Mouse (Mus musculus): ENCODE data around the gene Topbp1. TPM values are rescaled to one million over a fixed set of nuclear protein-coding genes. Genes with fewer than 3 reads are reported as not detected.

The Topbp1 gene
- 10 to 100 TPM; 19.1 to 28.8 (median 21.4) TPM for total RNA-seq (2022)

DNA sequence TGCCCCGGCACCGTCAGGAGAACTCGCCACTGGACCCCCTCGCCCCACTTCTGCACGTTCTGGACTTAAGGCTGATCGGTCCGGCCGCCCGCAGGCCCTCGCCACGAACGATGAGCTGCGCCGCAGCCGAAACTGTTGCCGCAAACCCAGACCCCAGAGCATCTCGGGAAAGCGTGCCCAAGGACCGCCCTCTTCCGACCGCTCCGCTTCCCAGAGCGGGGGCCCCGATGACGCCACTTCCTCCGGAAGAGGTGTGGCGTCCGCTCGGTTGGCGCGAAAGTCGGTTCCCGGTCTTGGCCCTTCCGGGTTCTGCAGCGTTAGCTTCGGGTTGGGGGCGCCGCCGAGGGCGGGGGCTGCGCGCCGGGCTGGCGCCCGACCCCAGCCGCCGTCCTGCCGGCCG, at the start of gene Topbp1, which contains the start of gene 1300017J02Rik:
Gene Topbp1 (plus strand): TSS at position 289 of the 400 bp plus-strand sequence.
Gene 1300017J02Rik (minus strand): TSS at position 156 of the 400 bp plus-strand sequence.
- peak; percentile 84 to 85 for DNase-seq (ENCODE audit: low spot score in 2 of 2)

DNA sequence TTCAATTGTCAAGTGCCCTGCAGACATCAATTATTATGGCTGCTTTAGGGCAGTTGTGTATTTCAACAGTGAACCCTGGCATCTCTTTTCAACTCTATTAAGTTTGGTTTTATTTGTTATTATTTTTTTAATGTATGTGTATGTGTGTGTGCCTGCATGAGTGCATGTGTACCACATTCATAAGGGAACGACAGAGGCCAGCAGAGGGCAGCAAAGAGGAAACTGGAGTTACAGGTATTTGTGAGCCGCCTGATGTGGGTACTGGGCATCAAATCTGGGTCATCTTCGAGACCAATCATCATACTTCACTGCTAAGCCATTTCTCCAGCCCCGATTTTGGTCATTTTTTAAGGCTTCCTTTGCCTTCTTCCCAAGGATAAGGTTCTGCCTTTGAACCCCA, 39.2 kb upstream of the Topbp1 start:
- no peak for DNase-seq (ENCODE audit: low spot score in 2 of 2)

DNA sequence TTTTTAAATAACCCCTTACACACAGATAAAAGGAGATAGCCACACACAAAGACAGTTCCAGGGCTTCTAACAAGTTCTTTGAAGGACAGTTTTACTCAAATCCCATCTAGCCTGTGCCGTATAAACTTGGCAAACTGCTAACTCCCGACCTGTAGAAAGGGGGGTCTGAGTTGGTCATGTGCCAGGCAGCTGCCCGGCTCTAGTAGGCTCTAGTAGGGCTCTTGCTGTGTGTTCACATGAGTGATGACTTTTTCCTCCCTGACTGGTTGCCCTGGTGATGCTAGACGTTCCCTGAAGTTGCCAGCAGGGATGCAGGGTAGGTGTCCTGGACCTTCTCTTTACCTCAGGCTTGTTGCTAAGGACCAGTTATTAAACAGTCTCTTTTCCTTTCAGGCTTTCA, 33.9 kb upstream of the Topbp1 start:
- DNase-seq (ENCODE audit: low spot score in 2 of 2) = no peak

DNA sequence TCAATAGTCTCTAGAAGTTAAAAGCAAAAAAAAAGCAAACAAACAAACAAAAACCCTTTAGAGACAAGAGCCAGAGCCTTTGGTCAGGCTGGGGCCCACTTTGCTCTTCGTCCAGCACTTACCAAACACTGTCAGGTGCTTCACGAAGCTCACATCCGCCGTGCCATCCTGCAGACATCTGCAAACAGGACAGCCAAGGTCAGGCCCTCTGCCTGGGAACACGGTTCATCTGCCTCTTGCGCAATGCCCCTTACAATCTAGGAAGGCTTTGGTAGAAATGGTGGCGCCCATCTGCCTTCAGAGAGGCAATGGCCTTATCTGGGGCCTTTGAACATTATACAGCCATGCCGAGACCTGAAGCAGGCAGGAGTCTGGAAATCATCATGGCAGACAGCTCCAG, 30.2 kb upstream of the Topbp1 start:
- no peak for DNase-seq (ENCODE audit: low spot score in 2 of 2)

DNA sequence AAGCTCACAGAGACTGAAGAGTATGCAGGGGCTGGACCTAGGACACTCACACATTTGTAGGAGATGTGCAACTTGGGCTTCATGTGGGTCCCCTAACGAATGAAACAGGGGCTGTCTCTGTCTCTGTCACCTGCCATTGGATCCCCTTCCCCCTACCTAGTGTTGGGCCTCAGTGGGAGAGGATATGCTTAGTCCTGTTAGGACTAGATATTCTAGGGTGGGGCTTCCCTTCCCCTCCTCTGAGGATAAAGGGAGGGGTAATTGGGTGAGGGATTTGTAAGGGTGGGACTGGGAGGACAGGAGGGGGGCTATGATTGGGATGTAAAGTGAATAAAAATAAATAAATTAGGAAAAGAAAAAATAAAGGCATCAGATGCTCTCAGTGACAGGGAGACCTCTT, 29.3 kb upstream of the Topbp1 start:
- no peak for DNase-seq (ENCODE audit: low spot score in 2 of 2)

DNA sequence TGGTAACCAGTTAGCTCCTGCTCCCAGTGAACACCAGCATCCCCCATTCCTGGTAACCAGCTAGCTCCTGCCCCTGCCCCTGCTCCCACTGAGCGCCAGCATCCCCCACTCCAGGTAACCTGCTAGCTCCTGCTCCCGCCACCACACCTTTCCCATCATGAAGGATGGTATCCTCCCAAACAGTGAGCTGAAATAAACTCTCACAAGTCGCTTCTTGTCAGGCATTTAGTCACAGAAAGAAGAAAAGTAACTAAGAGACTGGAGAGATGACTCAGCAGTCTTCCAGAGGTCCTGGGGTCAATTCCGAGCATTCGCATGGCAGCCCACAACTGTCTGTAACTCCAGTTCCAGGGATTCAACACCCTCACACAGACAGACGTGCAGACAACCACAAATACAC, 28.1 kb upstream of the Topbp1 start:
- no peak for DNase-seq (ENCODE audit: low spot score in 2 of 2)

DNA sequence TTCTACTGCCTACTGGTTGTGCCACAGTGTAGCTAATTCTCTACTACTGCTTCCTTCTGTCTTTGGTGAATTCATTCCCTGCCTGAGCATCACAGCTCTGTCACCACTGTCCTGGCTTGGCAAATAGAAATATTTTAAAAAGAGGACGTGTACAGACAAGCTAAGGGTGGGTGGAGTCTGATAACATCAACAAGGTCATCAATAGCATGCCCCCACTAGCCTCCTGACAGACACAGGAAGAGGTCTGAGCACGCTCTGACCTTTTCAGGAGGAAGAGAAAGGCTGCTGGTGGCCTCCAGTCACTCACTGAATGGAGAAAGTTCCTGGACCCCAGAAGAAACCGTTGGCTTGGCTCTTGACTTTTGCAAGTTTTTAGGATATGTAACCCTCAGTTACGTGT, 18.6 kb upstream of the Topbp1 start:
- DNase-seq (ENCODE audit: low spot score in 2 of 2) = no peak

DNA sequence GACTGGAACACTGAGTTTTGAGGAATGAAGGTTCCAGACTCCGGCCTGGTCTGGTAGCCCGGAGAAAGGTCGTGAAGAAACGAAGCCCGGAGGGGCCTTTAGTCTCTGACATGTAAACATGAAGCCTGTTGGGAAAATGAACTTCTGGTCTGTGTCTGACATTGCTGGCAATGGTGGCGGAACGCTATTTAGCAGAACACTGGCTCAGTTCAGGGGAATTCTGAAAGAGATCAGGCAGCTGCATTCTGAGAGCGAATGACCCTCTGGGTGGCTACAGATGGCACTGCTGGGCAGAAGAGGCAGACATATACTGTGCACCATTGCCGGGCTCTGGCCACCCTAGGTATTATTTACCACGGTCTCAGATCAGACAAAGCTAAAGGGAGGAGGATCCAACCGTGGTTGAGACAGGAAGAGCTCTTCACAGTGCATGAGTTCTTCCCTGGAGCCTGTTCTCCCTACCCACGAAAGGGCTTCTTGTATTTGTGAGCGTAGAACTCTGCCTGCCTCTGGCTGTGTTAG, 18.1 kb upstream of the Topbp1 start:
- DNase-seq (ENCODE audit: low spot score in 2 of 2) = no peak

DNA sequence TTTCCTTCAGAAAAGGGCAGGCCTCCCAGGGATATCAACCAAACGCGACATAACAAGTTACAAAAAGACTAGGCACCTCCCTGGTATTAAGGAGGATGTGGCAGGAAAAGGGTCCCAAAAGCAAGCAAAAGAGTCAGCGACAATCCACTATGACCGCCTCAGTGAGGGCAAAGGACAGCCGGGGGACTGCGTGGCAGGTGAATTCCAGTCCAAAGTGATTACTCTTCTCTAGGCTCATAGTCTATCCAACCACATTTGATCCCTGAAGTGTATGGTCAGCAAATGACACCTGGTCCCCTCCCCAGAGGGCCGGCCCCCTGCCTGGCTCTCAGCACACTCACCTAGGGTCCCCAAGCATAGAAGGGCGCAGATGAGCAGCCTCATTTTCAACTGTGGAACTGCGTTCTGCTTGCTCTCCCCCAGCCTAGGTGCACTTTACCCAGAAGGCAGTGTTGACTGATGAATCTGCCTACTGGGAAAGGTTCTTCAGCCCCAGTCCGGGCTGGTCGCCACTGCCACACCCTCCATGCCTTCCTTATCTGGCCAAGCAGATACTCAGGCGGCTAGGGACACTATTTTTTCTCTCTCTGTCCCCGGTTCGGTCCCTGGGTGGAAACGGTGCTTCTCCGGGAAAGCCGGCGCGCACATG, 17.1 kb upstream of the Topbp1 start:
- no peak for DNase-seq (ENCODE audit: low spot score in 2 of 2)

DNA sequence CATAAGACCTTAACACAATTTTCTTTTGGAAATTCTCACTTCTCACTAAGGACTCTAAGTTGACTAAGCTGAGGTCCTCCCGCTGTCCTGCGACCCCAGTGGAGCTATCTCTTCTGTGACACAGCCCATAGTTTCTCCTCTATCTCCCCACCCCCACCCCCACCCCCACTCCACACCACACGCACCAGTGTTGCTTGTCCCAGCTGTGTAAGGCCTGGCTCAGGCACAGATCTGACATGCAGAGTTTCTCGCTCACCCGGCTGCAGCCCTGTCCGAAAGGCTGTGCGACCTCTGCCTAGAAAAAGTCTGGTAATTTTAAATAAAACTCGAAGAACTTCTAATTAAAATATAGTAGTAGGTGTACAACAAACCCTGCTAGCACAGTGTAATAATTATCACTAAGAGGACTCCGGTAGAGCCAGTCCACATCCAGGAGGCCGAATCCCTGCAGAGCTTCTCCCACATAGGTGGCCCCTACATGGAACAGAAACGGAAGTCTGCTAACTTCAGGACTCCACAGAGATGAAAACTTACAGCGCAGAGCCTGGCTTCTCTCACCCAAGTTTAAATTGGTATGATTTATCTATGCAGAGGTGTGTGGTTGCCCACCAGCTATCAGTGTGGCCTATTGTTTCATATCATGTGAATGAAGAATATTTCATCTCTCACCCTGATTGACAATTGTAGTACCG, 16.4 kb upstream of the Topbp1 start:
- DNase-seq (ENCODE audit: low spot score in 2 of 2) = no peak

DNA sequence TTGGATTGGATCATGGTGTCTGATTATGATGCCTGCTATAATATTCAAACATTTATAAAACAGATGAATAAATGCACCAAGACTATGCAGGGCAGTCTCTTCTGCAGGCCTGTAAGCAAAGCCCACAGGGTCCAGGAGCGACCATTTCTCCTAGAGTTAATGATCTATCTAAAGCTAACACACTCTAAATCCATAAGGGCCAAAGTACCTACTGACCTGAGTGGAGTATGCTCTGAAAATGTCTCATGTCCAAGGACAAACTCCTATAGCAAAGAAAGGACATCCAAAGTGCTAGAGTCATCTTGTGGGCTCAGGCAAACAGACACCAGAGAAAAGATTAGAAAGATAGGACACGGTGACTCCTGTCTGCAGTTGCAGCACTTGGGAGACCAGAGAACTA, 10.5 kb upstream of the Topbp1 start:
- DNase-seq (ENCODE audit: low spot score in 2 of 2) = no peak

DNA sequence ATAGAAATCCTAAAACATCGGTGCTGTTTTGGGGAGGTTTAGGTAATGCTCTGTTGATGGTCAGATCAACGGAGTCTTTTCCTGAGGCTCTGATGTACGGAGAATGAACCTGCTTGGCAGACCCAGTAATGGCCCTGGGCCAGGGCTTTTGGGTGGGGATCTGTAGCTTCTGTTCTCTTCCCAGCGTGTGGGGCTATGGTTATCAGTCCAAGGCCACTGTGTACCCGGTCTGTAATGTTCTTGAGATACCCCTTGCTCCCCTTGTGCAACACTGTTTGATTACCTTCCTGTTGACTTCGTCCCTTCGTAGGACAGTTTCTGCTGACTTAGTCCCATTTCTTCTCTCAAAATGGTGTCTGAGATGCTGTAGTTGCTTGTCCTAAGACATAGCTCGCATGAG, 3.9 kb upstream of the Topbp1 start:
- DNase-seq (ENCODE audit: low spot score in 2 of 2) = no peak

DNA sequence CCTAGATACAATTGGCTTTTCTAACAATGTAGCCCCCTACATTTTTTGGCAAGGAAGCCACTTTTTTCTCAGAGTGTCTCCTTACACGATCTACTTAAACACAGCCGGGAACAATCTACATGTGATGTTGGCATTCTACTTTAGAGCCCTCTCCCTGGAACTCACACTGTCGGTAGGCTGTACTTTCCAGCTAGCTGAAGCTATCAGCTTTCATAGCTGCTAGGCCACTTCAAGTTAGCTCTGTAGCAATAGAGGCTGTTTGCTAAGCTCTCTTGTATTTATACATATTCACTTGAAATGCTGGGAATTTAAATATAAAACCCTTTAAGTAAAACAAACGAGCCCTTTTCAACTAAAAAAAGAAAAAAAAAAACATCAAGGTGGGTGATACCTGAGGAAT, 2.8 kb upstream of the Topbp1 start:
- no peak for DNase-seq (ENCODE audit: low spot score in 2 of 2)

DNA sequence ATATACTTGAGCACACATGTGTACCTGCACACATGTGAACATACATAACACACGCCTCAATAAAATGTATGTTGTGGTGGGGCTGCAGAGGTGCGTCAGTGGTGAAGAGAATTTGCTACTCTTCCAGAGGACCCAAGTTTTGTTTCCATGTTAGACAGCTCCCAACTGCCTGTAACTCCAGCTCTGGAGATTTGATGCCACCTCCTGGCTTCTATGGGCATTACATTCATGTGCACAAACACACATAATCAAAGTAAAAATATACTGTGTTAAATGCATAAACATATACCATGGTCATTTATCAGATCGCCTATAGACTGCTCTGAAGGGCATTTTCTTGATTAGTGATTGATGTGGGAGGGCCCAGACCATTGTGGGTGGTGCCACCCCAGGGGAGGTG, 2.3 kb upstream of the Topbp1 start:
- DNase-seq (ENCODE audit: low spot score in 2 of 2) = peak; percentile 35 to 67

DNA sequence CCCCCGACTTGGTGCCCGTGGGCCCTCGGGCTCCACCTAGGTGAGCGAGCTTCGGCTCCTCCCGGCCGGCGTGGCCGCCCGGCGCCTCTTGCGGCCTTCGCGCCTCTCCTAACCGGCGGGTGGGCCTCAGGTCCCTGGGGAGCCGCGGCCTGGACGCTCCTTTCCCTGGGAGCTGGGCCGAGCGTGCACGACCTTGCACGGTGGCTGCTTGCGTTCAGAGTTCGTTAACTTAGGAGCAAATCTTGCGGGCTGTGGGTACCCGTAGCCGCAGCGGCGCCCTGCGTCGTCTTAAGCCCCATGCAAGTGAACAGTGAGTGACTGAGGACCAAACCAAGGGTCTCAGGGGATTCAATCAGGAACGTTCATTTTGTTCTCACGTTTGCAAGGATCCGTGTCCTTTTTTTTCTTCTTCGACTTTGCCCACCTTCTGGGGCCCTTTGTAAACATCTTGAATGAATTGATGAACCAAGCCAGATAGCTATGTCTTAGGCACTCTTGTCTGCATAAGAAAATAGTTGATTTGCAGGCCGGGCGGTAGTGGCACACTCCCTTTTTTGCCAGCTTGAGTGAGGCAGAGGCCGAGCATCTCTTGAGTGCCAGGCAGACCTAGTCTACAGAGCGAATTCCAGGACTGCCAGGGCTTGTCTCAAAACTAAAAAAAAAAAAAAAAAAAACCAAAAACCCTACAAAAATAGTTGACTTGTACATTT, 472 bp downstream of the Topbp1 start:
- DNase-seq (ENCODE audit: low spot score in 2 of 2) = peak in 1 of 2 experiments; percentile 14

DNA sequence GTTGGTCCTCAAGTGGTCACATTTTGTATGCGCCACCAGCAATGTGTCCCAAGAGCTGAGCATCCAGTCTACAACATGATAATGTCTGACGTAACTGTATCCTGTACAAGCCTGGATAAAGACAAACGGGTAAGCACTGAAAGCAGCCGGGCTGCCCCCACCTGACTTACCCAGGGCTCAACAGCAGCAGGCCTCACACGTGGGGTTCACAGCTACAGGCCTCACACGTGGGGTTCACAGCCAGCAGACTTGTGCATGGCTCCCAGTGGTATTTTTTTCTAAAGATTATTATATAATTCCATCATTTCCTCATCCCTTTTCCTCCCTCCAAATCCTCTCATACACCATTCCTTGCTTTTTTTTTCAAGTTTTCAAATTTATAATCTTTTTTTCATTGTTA, 4.8 kb downstream of the Topbp1 start:
- no peak for DNase-seq (ENCODE audit: low spot score in 2 of 2)

DNA sequence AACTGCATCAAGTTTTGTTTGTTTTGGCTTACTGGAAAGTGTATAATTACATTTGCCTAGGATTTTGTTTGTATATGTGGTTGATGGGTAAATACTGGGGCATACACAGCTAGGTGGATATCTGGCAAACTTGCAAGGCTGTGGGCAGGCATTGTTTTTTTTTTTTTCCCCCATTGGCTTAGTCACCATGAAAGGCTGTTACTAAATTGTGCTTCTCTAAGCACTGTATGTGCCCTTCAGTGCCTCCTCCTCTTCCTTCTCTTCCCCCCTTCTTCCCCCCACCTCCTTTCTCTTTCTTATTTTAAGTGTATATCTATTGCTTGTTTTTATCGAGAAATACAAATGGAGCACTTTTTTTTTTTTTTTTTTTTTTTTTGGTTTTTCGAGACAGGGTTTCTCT, 19.7 kb downstream of the Topbp1 start:
- DNase-seq (ENCODE audit: low spot score in 2 of 2) = no peak

DNA sequence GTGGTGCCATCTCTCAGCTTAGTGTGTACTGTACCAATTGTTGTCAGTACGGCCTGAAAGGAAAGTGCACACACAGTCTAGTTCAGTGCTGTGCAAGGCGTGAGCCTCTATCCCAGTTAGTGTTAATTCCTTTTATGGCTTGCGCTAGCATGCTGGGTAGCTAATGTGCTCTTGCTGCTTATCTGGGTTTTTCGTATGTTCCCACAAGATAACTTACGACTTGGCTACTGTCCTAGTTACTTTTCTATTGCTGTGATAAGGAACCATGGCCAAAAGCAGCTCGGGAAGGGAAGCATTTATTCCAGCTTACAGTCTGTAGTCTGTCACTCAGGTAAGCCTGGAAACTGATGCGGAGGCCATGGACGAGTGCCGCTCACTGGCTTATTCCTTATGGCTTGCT, 21.4 kb downstream of the Topbp1 start:
- DNase-seq (ENCODE audit: low spot score in 2 of 2) = no peak

DNA sequence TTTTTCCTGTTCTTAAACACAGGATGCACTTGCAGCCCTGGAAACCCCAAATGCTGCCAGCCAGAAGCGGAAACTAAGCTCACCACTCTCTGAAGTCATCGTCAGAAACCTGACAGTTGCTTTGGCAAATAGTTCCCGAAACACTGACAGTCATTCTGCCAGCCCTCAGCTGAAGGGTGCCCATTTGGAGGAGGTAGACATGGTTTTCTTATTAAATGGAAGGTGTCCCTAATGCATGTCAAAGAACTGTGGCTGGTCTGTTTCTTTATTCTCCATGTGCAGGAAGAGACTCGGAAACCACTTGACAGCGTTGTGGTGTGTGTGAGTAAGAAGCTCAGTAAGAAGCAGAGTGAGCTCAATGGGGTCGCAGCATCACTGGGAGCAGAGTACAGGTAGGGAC, 27.6 kb downstream of the Topbp1 start:
- no peak for DNase-seq (ENCODE audit: low spot score in 2 of 2)

DNA sequence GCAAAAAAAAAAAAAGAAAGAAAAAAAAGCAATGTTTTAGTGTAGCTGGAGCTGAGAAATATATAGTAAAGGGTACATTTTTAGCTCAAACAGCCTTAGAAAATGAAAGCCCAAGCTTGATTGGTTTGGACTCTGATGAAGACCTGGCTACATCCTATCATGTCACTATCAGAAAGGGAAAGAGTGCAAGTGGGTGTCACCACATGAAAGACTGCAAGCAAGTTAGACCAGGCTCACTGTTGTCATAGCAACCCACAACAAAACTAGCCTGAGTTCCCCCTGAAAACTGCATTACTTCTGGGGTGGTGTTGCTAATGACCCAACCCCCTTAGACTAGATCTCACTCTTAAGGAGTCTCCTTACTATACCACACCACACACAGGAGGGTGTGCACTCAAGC, 31.9 kb downstream of the Topbp1 start:
- no peak for DNase-seq (ENCODE audit: low spot score in 2 of 2)

DNA sequence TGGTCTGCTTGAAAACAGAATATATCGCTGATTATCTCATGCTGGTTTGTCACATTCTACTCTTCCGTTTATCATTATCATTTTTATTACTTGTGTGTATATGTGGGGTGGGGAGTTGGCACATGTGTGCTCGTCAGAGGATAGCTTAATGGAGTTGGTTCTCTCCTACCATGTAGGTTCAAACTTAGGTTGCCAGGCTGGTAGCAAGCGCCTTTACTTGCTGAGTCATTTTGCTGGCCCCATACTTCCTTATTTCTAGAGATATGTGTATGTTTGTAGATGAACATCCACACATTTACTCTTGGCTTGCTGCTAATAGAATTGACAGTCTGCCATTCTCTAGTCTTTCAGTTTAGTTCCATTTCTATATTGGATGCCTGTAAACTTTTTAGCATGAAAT, 42.0 kb downstream of the Topbp1 start:
- DNase-seq (ENCODE audit: low spot score in 2 of 2) = no peak

DNA sequence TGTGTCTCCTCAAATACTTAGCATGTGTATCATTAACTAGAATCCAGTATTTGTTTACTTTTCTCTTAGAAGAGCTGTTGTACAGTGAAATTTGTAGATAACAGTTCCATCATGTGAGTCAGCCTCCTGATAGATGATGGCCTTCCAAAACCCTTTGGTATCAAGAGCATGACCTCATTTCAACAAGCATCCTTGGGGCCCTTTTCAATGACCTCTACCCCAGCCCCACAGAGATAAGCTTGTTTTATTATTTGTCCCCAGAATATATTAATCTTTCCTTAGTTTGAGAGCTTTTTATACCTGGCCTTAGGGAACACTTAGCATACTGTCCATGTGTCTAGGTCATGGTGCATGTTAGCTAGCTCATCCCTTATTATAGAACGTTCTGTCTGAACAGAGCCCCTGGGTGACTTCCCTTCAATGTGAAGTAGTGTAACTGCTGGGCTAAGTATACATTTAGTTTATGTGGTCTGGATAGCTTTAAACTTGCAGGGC, 43.0 kb downstream of the Topbp1 start:
- no peak for DNase-seq (ENCODE audit: low spot score in 2 of 2)
